Mouse (Mus musculus) stomach, embryonic 14.5 days (tissue): ENCODE data around the gene Naa40. TPM values are rescaled to one million over a fixed set of nuclear protein-coding genes. Genes with fewer than 3 reads are reported as not detected.
A peak's percentile ranks its signal among the peaks of the same experiment; 100 is the strongest.

ENCODE experiments used
- ATAC-seq: fragments of 200-750 bp; cut with Nextera tagmentation; 2 replicates; pipeline ENCODE4 v1.8.0; 2017; ENCODE audit warnings: low read depth, moderate TSS enrichment; ENCODE audit not compliant: insufficient number of reproducible peaks, insufficient read depth, low FRiP score
- H3K27ac ChIP-seq: fragments of 300-500 bp; sonication (generic); 2 replicates; pipeline ENCODE4 v1.5.1; 2014; ENCODE audit warnings: mild to moderate bottlenecking, low read length, moderate library complexity, mixed read lengths
- H3K27me3 ChIP-seq: fragments of 300-500 bp; sonication (generic); 2 replicates; pipeline ENCODE4 v1.6.1; 2014; ENCODE audit warnings: low read length, control low read depth, mixed read lengths; ENCODE audit not compliant: control insufficient read depth, insufficient read depth
- H3K36me3 ChIP-seq: fragments of 300-500 bp; sonication (generic); 2 replicates; pipeline ENCODE4 v1.6.1; 2014; ENCODE audit warnings: mild to moderate bottlenecking, control low read depth, low read length, moderate library complexity, mixed read lengths; ENCODE audit not compliant: control insufficient read depth, insufficient read depth
- H3K4me1 ChIP-seq: fragments of 300-500 bp; sonication (generic); 2 replicates; pipeline ENCODE4 v1.6.1; 2014; ENCODE audit warnings: low read length, control low read depth, mixed read lengths; ENCODE audit not compliant: control insufficient read depth, insufficient read depth
- H3K4me2 ChIP-seq: fragments of 300-500 bp; sonication (generic); replicated peaks from 2 replicates; pipeline ENCODE4 v1.6.1; 2014; ENCODE audit warnings: low read depth, low read length, control low read depth
- H3K4me3 ChIP-seq: fragments of 300-500 bp; sonication (generic); 2 replicates; pipeline ENCODE4 v1.5.1; 2014; ENCODE audit warnings: low read depth, low read length, control low read depth
- H3K9ac ChIP-seq: fragments of 300-500 bp; sonication (generic); replicated peaks from 2 replicates; pipeline ENCODE4 v1.6.1; 2014; ENCODE audit warnings: low read depth, mild to moderate bottlenecking, control low read depth, low read length, moderate library complexity, mixed read lengths
- H3K9me3 ChIP-seq: fragments of 300-500 bp; sonication (generic); 2 replicates; pipeline ENCODE4 v1.6.1; 2016; ENCODE audit warnings: low read depth, low read length, control low read depth; ENCODE audit not compliant: control insufficient read depth
- WGBS: fragments of 180-500 bp; shearing (Covaris S2); extraction: QIAGEN DNeasy Blood & Tissue Kit; methylation state at CpG from one replicate; pipeline ENCODE4 v1.1.7; 2014; 5-methylcytosine and 5-hydroxymethylcytosine counted together
- polyA plus RNA-seq: library from polyadenylated mRNA; unstranded; fragments of >200 nt; fragmentation: Nextera tagmentation; extraction: Ambion mirVana; gene quantifications from 2 replicates; pipeline ENCODE4 v1.2.1, GENCODE M21; 2014

Gene Naa40
- polyA plus RNA-seq, 1 experiment from 2014 or later: 59.6 TPM

DNA sequence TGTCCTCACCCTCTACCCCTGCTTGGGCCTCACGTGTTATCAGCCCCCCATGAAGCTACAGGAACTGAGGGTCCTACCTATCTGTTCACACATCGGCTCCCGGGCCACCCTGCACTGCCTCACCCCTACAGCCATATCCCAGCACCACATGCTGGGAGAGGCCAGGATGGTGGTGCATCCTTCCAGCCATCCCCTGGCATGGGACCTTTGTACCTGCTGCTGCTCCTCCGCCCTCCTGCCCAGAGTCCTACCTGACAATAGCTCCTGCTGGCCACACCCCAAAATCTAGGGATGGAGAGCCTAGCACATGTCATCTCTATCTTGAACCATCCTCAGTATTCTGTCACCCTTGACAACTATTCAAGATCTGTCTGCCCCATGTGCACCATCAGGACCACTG lies 52.0 kb downstream of the Naa40 start:
- Histone ChIP-seq H3K4me2 (no peak overlapping the region), H3K27me3 (no peaks in the 10 kb centered on the region), H3K4me1 (peaks cover 29% of the 10 kb centered on the region), H3K4me3 (no peak overlapping the region), H3K36me3 (no peaks in the 10 kb centered on the region), H3K27ac (no peak overlapping the region), H3K9ac (no peak overlapping the region), H3K9me3 (no peaks in the 10 kb centered on the region)
- 69% methylated on average over 4 of the region's 4 CpGs for WGBS
- no peak for ATAC-seq

GRCm38 (mm10) chr19:7187157-7187556 lies 53.8 kb downstream of the Naa40 start:
- H3K4me1 ChIP-seq: peaks cover 34% of the 10 kb centered on the region

DNA sequence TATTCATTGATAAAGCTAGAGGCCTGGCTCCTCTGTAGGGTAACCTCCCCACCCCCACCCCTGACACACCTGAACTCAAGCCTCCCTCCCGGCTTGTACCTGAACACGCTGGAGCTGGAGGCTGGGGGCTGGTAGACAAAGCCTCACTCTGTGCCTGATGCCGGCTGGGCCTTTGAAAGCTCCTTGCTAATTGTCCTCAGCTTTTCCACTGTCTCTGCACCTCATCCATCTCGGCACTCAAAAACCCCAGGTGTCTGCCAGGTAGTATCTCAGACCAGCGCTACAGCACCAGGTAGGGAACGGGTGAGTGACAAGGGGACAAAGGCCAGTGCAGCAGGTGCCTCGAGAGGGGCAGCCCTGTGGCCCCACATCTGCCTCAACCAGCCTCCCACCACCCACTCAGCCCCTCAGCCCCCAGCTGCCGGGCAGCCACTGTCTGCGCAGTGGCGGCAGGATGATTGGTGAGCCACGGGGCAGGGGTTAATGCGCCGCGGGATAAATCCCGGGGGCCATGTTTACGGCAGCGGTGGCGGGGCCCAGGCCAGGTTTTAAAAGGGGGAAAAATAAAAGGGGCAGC lies 55.2 kb downstream of the Naa40 start:
- Histone ChIP-seq H3K27me3 (no peaks in the 10 kb centered on the region), H3K27ac (no peak overlapping the region), H3K4me1 (peaks cover 34% of the 10 kb centered on the region), H3K9me3 (no peaks in the 10 kb centered on the region), H3K36me3 (no peaks in the 10 kb centered on the region), H3K4me2 (0 out of 2 replicates have a peak overlapping the region, but pooled peaks have one; percentile 12), H3K4me3 (no peak overlapping the region), H3K9ac (no peak overlapping the region)
- 4% methylated on average over 18 of the region's 18 CpGs for WGBS
- no peak for ATAC-seq

More at GRCm38 (mm10) chr19:7187157-7187556, 53.8 kb downstream of the Naa40 start:
- Histone ChIP-seq H3K27ac (no peak overlapping the region), H3K4me3 (no peak overlapping the region), H3K9me3 (no peaks in the 10 kb centered on the region), H3K4me2 (no peak overlapping the region), H3K9ac (no peak overlapping the region), H3K36me3 (no peaks in the 10 kb centered on the region), H3K27me3 (no peaks in the 10 kb centered on the region)
- 58% methylated on average over 5 of the region's 5 CpGs for WGBS
- no peak for ATAC-seq

DNA sequence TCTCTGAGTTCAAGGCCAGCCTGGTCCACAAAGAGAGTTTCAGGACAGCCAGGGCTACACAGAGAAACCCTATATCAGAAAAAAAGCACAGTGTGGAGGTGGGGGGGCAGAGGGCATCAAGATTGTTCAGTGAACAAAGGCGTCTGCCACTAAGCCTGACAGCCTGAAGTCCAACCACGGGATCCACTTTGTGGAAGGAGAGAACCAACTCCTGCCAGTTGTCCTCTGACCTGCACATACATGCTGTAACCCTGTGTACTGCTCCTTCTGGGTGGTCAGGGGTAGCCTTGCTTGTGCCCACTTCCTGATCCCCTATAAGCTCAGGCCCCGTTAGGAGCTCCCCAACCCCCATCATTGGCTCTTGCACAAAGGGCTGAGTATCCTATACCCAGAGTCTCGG lies 55.9 kb downstream of the Naa40 start:
- Histone ChIP-seq H3K27me3 (no peaks in the 10 kb centered on the region), H3K9ac (no peak overlapping the region), H3K4me1 (peaks cover 33% of the 10 kb centered on the region), H3K9me3 (no peaks in the 10 kb centered on the region), H3K4me3 (no peak overlapping the region), H3K36me3 (no peaks in the 10 kb centered on the region), H3K27ac (no peak overlapping the region), H3K4me2 (no peak overlapping the region)
- WGBS: 49% methylated on average over 4 of the region's 4 CpGs
- no peak for ATAC-seq

DNA sequence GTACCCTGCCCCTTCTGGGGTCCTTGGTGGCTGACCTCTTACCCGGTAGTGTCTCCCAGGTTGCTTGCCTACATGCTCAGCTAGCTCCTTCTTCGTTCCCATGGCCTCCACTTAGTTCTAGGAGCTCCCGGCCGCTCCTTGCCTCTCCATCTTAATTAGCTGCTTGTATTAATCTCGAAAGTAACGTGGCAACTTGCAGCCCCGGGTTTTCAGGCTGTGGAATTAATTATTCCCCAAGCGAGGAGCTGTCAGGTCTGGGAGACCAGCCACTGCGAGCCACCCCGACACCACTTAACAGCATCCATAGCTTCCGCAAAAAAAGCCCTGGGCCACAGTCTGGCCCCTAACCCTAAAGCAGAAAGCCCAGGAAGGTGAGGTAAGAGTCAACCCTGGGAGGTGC lies 57.6 kb downstream of the Naa40 start:
- Histone ChIP-seq H3K4me3 (no peak overlapping the region), H3K27me3 (no peaks in the 10 kb centered on the region), H3K36me3 (no peaks in the 10 kb centered on the region), H3K4me2 (no peak overlapping the region), H3K4me1 (peaks cover 33% of the 10 kb centered on the region), H3K9ac (no peak overlapping the region), H3K27ac (no peak overlapping the region), H3K9me3 (no peaks in the 10 kb centered on the region)
- WGBS: 60% methylated on average over 11 of the region's 11 CpGs
- no peak for ATAC-seq

DNA sequence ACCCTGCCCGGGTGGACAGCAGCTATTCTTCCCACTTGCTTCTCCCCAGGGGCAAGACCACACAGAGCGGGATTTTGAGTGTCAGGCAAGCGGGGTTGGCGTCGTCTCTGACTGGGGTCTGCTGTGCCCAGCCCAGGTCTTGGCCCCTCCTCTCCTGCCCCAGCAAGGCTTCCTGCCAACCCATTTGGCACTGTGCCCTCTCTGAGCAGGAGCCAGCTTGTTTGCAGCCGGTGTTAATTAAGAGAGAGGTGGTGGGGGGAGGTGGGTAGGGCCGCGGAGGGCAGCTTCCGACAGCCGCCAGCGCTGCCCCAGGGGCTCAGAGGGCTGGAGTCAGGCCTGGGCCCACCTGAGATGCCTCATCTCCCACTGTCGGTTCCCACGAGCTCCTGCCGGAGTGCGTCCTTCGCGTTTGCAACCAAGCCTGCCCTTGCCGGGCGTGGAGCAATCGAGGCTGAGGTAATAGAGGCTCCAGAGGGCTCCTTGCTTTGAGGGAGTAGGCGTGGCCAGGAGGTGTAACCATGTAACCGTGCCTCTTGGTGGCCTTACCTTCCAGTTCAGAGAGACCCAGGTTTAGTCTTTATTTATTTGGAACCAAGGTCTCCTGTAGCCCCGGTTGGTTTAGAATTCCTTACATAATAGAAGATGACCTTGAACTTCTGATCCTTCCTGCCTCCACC lies 58.6 kb downstream of the Naa40 start:
- ATAC-seq: peak; percentile 65
- peak overlapping the region; percentile 13; the same call in 1 of the 2 replicates for H3K4me3 ChIP-seq
- no peaks in the 10 kb centered on the region for H3K27me3 ChIP-seq
- H3K4me2 ChIP-seq: peak overlapping the region; percentile 32
- H3K36me3 ChIP-seq: no peaks in the 10 kb centered on the region
- H3K27ac ChIP-seq: no peak overlapping the region
- no peak overlapping the region for H3K9ac ChIP-seq
- no peaks in the 10 kb centered on the region for H3K9me3 ChIP-seq
- H3K4me1 ChIP-seq: peaks cover 29% of the 10 kb centered on the region
- WGBS: 8% methylated on average over 23 of the region's 23 CpGs

GRCm38 (mm10) chr19:7181496-7181895 lies 59.5 kb downstream of the Naa40 start:
- no peaks in the 10 kb centered on the region for H3K27me3 ChIP-seq
- H3K4me3 ChIP-seq: no peak overlapping the region
- ATAC-seq: no peak
- no peaks in the 10 kb centered on the region for H3K36me3 ChIP-seq
- peak overlapping the region; percentile 6; the same call in 1 of the 2 replicates for H3K27ac ChIP-seq
- peaks cover 28% of the 10 kb centered on the region for H3K4me1 ChIP-seq
- H3K4me2 ChIP-seq: no peak overlapping the region
- no peak overlapping the region for H3K9ac ChIP-seq
- H3K9me3 ChIP-seq: no peaks in the 10 kb centered on the region
- WGBS: 60% methylated on average over 7 of the region's 7 CpGs

- H3K27me3 ChIP-seq: no peaks in the 10 kb centered on the region
- H3K9me3 ChIP-seq: no peaks in the 10 kb centered on the region
- no peak overlapping the region for H3K27ac ChIP-seq
- H3K4me3 ChIP-seq: no peak overlapping the region
- H3K4me2 ChIP-seq: no peak overlapping the region
- no peak for ATAC-seq
- WGBS: 88% methylated on average over 8 of the region's 8 CpGs
- H3K9ac ChIP-seq: no peak overlapping the region
- H3K4me1 ChIP-seq: peaks cover 27% of the 10 kb centered on the region
- no peaks in the 10 kb centered on the region for H3K36me3 ChIP-seq
Observed at GRCm38 (mm10) chr19:7180756-7181405, 60.1 kb downstream of the Naa40 start.
